Mouse (Mus musculus) WW6 (cell line): Measurements from ENCODE around the gene Mpp1.
"Not testable (repeated sequence)": the region's sequence is repeated elsewhere in the genome, so short reads cannot be mapped to it uniquely, and the experiment has no call there.

Experiments
- DNase-seq: peaks from one replicate; pipeline ENCODE4 v3.0.0-alpha.2; 2013; ENCODE audit warnings: low read depth, low spot score

Gene Mpp1

GRCm38 (mm10) chrX:75130467-75131160, at the start of gene Mpp1:
Mpp1 (minus strand) TSS chrX:75131016.
- DNase-seq: peak; percentile 78

GRCm38 (mm10) chrX:75163670-75164069, 32.9 kb upstream of the Mpp1 start, which contains the start of gene Smim9:
Smim9 (minus strand) TSS chrX:75163770.
- DNase-seq: no peak

- DNase-seq: peak; percentile 22
Observed at GRCm38 (mm10) chrX:75155576-75156243, 24.9 kb upstream of the Mpp1 start.

GRCm38 (mm10) chrX:75152249-75152648, 21.4 kb upstream of the Mpp1 start:
- no peak for DNase-seq

GRCm38 (mm10) chrX:75150304-75150703, 19.5 kb upstream of the Mpp1 start:
- no peak for DNase-seq

GRCm38 (mm10) chrX:75148414-75148813, 17.6 kb upstream of the Mpp1 start:
- no peak for DNase-seq

- not testable (repeated sequence) for DNase-seq
Observed at GRCm38 (mm10) chrX:75143124-75143555, 12.3 kb upstream of the Mpp1 start.

- no peak for DNase-seq
Observed at GRCm38 (mm10) chrX:75138182-75138581, 7.4 kb upstream of the Mpp1 start.

GRCm38 (mm10) chrX:75137729-75138128, 6.9 kb upstream of the Mpp1 start:
- DNase-seq: no peak

- no peak for DNase-seq
Observed at GRCm38 (mm10) chrX:75136938-75137337, 6.1 kb upstream of the Mpp1 start.

GRCm38 (mm10) chrX:75129474-75129873, 1.3 kb downstream of the Mpp1 start:
- no peak for DNase-seq

- DNase-seq: no peak
Observed at GRCm38 (mm10) chrX:75128333-75128980, 2.4 kb downstream of the Mpp1 start.

GRCm38 (mm10) chrX:75126893-75127292, 3.9 kb downstream of the Mpp1 start:
- no peak for DNase-seq

- DNase-seq: no peak
Observed at GRCm38 (mm10) chrX:75125606-75126005, 5.2 kb downstream of the Mpp1 start.

GRCm38 (mm10) chrX:75115550-75115949, 15.3 kb downstream of the Mpp1 start:
- DNase-seq: no peak

GRCm38 (mm10) chrX:75102293-75102692, 28.5 kb downstream of the Mpp1 start:
- DNase-seq: no peak

GRCm38 (mm10) chrX:75098799-75099198, 32.0 kb downstream of the Mpp1 start:
- no peak for DNase-seq

- no peak for DNase-seq
Observed at GRCm38 (mm10) chrX:75096163-75096770, 34.5 kb downstream of the Mpp1 start.

- peak; percentile 74 for DNase-seq
Observed at GRCm38 (mm10) chrX:75095369-75096162, 35.2 kb downstream of the Mpp1 start, which contains the start of gene Dkc1. Dkc1 (plus strand) TSS chrX:75095854.

GRCm38 (mm10) chrX:75085654-75086053, 45.2 kb downstream of the Mpp1 start:
- DNase-seq: no peak
